Mouse (Mus musculus): ENCODE measurements around the gene Chst4. TPM values are rescaled to one million over a fixed set of nuclear protein-coding genes. Genes with fewer than 3 reads are reported as not detected.

Gene Chst4
- polyA plus RNA-seq (2012; rRNA removed): 0.06 TPM in 1 of 2 replicates, not detected in the other
- not detected in 2 replicates for polyA plus RNA-seq (2014; fragmentation: Nextera tagmentation; extraction: Ambion mirVana)

- ATAC-seq (ENCODE audit: low FRiP score, low read depth) (no peak), DNase-seq (ENCODE audit: low spot score) (no peak)
- Histone ChIP-seq H3K4me2 (replicated peaks; ENCODE audit: low read depth, low read length, severe bottlenecking) (no peak within 1 kb of the TSS), H3K4me3 (replicated peaks; ENCODE audit: low read length) (no peak within 1 kb of the TSS), H3K9me3 (ENCODE audit: control insufficient read depth, low read length) (no peaks in the 10 kb centered on the region), H3K4me1 (ENCODE audit: control insufficient read depth, insufficient read depth, low read length) (no peaks in the 10 kb centered on the region), H3K27ac (replicated peaks; ENCODE audit: low read depth, low read length) (no peak within 1 kb of the TSS), H3K9ac (ENCODE audit: low read depth, low read length, severe bottlenecking) (no peak within 1 kb of the TSS), H3K36me3 (ENCODE audit: control insufficient read depth, insufficient read depth, low read length) (no peaks in the 10 kb centered on the region), H3K27me3 (ENCODE audit: control insufficient read depth, insufficient read depth, low read length) (no peaks in the 10 kb centered on the region)
- 70% methylated on average over 5 of the region's 5 CpGs for whole genome bisulfite sequencing
- TF ChIP-seq POLR2A (IDR thresholded peaks at IDR 0.05; ENCODE audit: borderline replicate concordance, extremely low read depth, insufficient read depth, insufficient read length): no peak
Measured at GRCm38 (mm10) chr8:110039659-110040058, at the start of gene Chst4. Chst4 (minus strand) TSS chr8:110039740.

GRCm38 (mm10) chr8:110082416-110083105 is 43.0 kb upstream of the Chst4 start:
- Histone ChIP-seq H3K9me3 (ENCODE audit: control insufficient read depth, low read length) (no peaks in the 10 kb centered on the region), H3K36me3 (ENCODE audit: control insufficient read depth, insufficient read depth, low read length) (peaks cover 44% of the 10 kb centered on the region), H3K27me3 (ENCODE audit: control insufficient read depth, insufficient read depth, low read length) (no peaks in the 10 kb centered on the region), H3K27ac (replicated peaks; ENCODE audit: low read depth, low read length) (no peak overlapping the region), H3K9ac (ENCODE audit: low read depth, low read length, severe bottlenecking) (no peak overlapping the region), H3K4me3 (replicated peaks; ENCODE audit: low read length) (no peak overlapping the region), H3K4me1 (ENCODE audit: control insufficient read depth, insufficient read depth, low read length) (no peaks in the 10 kb centered on the region; the same call in 1 of the 2 replicates), H3K4me2 (replicated peaks; ENCODE audit: low read depth, low read length, severe bottlenecking) (no peak overlapping the region)
- no peak for TF ChIP-seq POLR2A (IDR thresholded peaks at IDR 0.05; ENCODE audit: borderline replicate concordance, extremely low read depth, insufficient read depth, insufficient read length)
- ATAC-seq (ENCODE audit: low FRiP score, low read depth): no peak
- 72% methylated on average over 11 of the region's 11 CpGs for WGBS
- DNase-seq (ENCODE audit: low spot score): no peak

- Histone ChIP-seq H3K36me3 (ENCODE audit: control insufficient read depth, insufficient read depth, low read length) (peaks cover 17% of the 10 kb centered on the region), H3K27me3 (ENCODE audit: control insufficient read depth, insufficient read depth, low read length) (no peaks in the 10 kb centered on the region), H3K9ac (ENCODE audit: low read depth, low read length, severe bottlenecking) (peak within 1 kb of the TSS; percentile 73), H3K4me1 (ENCODE audit: control insufficient read depth, insufficient read depth, low read length) (no peaks in the 10 kb centered on the region; the same call in 1 of the 2 replicates), H3K4me2 (replicated peaks; ENCODE audit: low read depth, low read length, severe bottlenecking) (peak within 1 kb of the TSS; percentile 79), H3K9me3 (ENCODE audit: control insufficient read depth, low read length) (no peaks in the 10 kb centered on the region), H3K4me3 (replicated peaks; ENCODE audit: low read length) (peak within 1 kb of the TSS; percentile 70), H3K27ac (replicated peaks; ENCODE audit: low read depth, low read length) (no peak within 1 kb of the TSS)
- ATAC-seq (ENCODE audit: low FRiP score, low read depth) (peak; percentile 91), DNase-seq (ENCODE audit: low spot score) (peak; percentile 38)
- WGBS: 8% methylated on average over 46 of the region's 54 CpGs
- no peak for TF ChIP-seq POLR2A (IDR thresholded peaks at IDR 0.05; ENCODE audit: borderline replicate concordance, extremely low read depth, insufficient read depth, insufficient read length)
Measured at GRCm38 (mm10) chr8:110079282-110080221, 40.0 kb upstream of the Chst4 start, which contains the start of gene Zfp612. Zfp612 (plus strand) TSS chr8:110079746.

GRCm38 (mm10) chr8:110074496-110074895 is 35.0 kb upstream of the Chst4 start:
- DNase-seq (ENCODE audit: low spot score): no peak
- no peak overlapping the region for H3K4me2 ChIP-seq (replicated peaks; ENCODE audit: low read depth, low read length, severe bottlenecking)
- no peak overlapping the region for H3K4me3 ChIP-seq (replicated peaks; ENCODE audit: low read length)
- no peak for ATAC-seq (ENCODE audit: low FRiP score, low read depth)
- no peak overlapping the region for H3K9ac ChIP-seq (ENCODE audit: low read depth, low read length, severe bottlenecking)
- no peaks in the 10 kb centered on the region for H3K27me3 ChIP-seq (ENCODE audit: control insufficient read depth, insufficient read depth, low read length)
- TF ChIP-seq POLR2A (IDR thresholded peaks at IDR 0.05; ENCODE audit: borderline replicate concordance, extremely low read depth, insufficient read depth, insufficient read length): no peak
- H3K4me1 ChIP-seq (ENCODE audit: control insufficient read depth, insufficient read depth, low read length): no peaks in the 10 kb centered on the region
- no peaks in the 10 kb centered on the region for H3K9me3 ChIP-seq (ENCODE audit: control insufficient read depth, low read length)
- no peak overlapping the region for H3K27ac ChIP-seq (replicated peaks; ENCODE audit: low read depth, low read length)
- 75% methylated on average over 8 of the region's 8 CpGs for WGBS
- no peaks in the 10 kb centered on the region for H3K36me3 ChIP-seq (ENCODE audit: control insufficient read depth, insufficient read depth, low read length)

GRCm38 (mm10) chr8:110071600-110071999 is 32.1 kb upstream of the Chst4 start:
- Histone ChIP-seq H3K27me3 (ENCODE audit: control insufficient read depth, insufficient read depth, low read length) (no peaks in the 10 kb centered on the region), H3K4me3 (replicated peaks; ENCODE audit: low read length) (no peak overlapping the region), H3K9me3 (ENCODE audit: control insufficient read depth, low read length) (no peaks in the 10 kb centered on the region), H3K27ac (replicated peaks; ENCODE audit: low read depth, low read length) (no peak overlapping the region), H3K4me2 (replicated peaks; ENCODE audit: low read depth, low read length, severe bottlenecking) (no peak overlapping the region), H3K9ac (ENCODE audit: low read depth, low read length, severe bottlenecking) (no peak overlapping the region), H3K36me3 (ENCODE audit: control insufficient read depth, insufficient read depth, low read length) (no peaks in the 10 kb centered on the region), H3K4me1 (ENCODE audit: control insufficient read depth, insufficient read depth, low read length) (no peaks in the 10 kb centered on the region)
- no peak for TF ChIP-seq POLR2A (IDR thresholded peaks at IDR 0.05; ENCODE audit: borderline replicate concordance, extremely low read depth, insufficient read depth, insufficient read length)
- ATAC-seq (ENCODE audit: low FRiP score, low read depth) (no peak), DNase-seq (ENCODE audit: low spot score) (peak; percentile 81)
- WGBS: 12% methylated on average over 9 of the region's 9 CpGs

All from limb, embryonic 14.5 days (tissue).